Mouse (Mus musculus) midbrain, embryonic 14.5 days (tissue): Measurements from ENCODE around the gene Tnfaip6. TPM values are rescaled to one million over a fixed set of nuclear protein-coding genes. Genes with fewer than 3 reads are reported as not detected.

Experiments used
- ATAC-seq: fragments of 200-750 bp; cut with Nextera tagmentation; 2 replicates; pipeline ENCODE4 v1.8.0; 2017; ENCODE audit warnings: moderate number of reproducible peaks, moderate library complexity; ENCODE audit not compliant: low FRiP score, low TSS enrichment
- DNase-seq: peaks from one replicate; pipeline ENCODE4 v3.0.0-alpha.2; 2015
- H3K27ac ChIP-seq: fragments of 300-500 bp; sonication (generic); replicated peaks from 2 replicates; pipeline ENCODE4 v1.5.1; 2014; ENCODE audit warnings: mild to moderate bottlenecking, low read depth, low read length, moderate library complexity
- H3K27me3 ChIP-seq: fragments of 300-500 bp; sonication (generic); 2 replicates; pipeline ENCODE4 v1.6.1; 2014; ENCODE audit warnings: low read length, control low read depth, mixed read lengths; ENCODE audit not compliant: control insufficient read depth, insufficient read depth
- H3K36me3 ChIP-seq: fragments of 300-500 bp; sonication (generic); 2 replicates; pipeline ENCODE4 v1.6.1; 2014; ENCODE audit warnings: low read length, control low read depth; ENCODE audit not compliant: control insufficient read depth, insufficient read depth
- H3K4me1 ChIP-seq: fragments of 300-500 bp; sonication (generic); 2 replicates; pipeline ENCODE4 v1.6.1; 2014; ENCODE audit warnings: mild to moderate bottlenecking, antibody characterized with exemption, low read length, control low read depth; ENCODE audit not compliant: control insufficient read depth, insufficient read depth
- H3K4me2 ChIP-seq: fragments of 300-500 bp; sonication (generic); 2 replicates; pipeline ENCODE4 v1.6.1; 2014; ENCODE audit warnings: mild to moderate bottlenecking, low read length, moderate library complexity
- H3K4me3 ChIP-seq: fragments of 300-500 bp; sonication (generic); replicated peaks from 2 replicates; pipeline ENCODE4 v1.5.1; 2014; ENCODE audit warnings: low read depth, low read length
- H3K9ac ChIP-seq: fragments of 300-500 bp; sonication (generic); replicated peaks from 2 replicates; pipeline ENCODE4 v1.6.1; 2014; ENCODE audit warnings: mild to moderate bottlenecking, low read length, moderate library complexity
- H3K9me3 ChIP-seq: fragments of 300-500 bp; sonication (generic); 2 replicates; pipeline ENCODE4 v1.6.1; 2016; ENCODE audit warnings: low read length, control low read depth, mixed read lengths; ENCODE audit not compliant: control insufficient read depth
- WGBS: fragments of 180-500 bp; shearing (Covaris S2); extraction: QIAGEN DNeasy Blood & Tissue Kit; methylation state at CpG from one replicate; pipeline ENCODE4 v1.1.7; 2014; 5-methylcytosine and 5-hydroxymethylcytosine counted together
- polyA plus RNA-seq: library from polyadenylated mRNA; unstranded; fragments of >200 nt; fragmentation: Nextera tagmentation; extraction: Ambion mirVana; gene quantifications from 2 replicates; pipeline ENCODE4 v1.2.1, GENCODE M21; 2014

Gene Tnfaip6
- polyA plus RNA-seq, 1 experiment from 2014 or later: 3.9 TPM

DNA sequence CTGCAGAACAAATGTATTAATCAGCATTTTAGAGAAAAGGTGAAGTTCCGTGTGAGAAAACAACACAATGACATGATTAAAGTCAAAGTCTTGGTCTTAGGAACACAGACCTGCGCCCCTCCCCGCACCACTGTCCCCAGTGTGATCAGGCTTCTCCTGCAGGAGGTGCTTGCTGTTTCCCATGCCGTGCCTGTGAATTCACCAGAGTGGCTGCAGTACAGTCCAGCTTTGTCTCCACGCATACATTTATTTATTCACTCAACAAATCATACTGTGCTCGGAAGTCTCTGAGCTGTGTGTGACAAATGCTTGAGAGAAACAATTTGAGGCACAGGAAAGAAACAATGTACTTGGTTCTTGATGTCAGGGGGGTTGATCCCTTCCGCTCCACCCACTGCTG lies 21.4 kb upstream of the Tnfaip6 start:
- WGBS: 22% methylated on average over 7 of the region's 7 CpGs
- Histone ChIP-seq H3K27me3 (no peaks in the 10 kb centered on the region), H3K36me3 (no peaks in the 10 kb centered on the region), H3K9me3 (no peaks in the 10 kb centered on the region), H3K27ac (no peak overlapping the region), H3K4me3 (no peak overlapping the region), H3K4me2 (0 out of 2 replicates have a peak overlapping the region, but pooled peaks have one; percentile 8), H3K4me1 (no peaks in the 10 kb centered on the region), H3K9ac (no peak overlapping the region)
- ATAC-seq (no peak), DNase-seq (peak; percentile 14)

DNA sequence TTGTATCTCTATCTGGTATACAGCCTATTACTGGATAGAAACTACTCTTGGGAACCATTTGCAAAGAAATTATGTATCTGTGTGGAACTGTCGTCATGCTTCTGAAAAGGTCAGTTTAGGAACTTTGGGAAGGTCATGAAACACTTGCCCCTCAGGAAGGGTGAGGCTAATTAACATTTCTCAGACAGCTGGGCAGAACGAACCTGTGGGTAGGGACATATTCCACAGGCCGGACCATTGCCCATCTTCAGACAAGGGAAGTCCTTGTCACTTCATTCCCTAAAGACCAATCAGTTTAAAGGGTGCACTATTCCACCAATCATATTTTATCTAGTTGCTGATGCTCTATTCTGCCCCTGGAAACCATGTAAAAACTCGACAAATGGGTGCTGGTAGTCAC lies 10.7 kb upstream of the Tnfaip6 start:
- Histone ChIP-seq H3K27ac (no peak overlapping the region), H3K4me2 (no peak overlapping the region), H3K9me3 (no peaks in the 10 kb centered on the region), H3K27me3 (no peaks in the 10 kb centered on the region), H3K9ac (no peak overlapping the region), H3K4me3 (no peak overlapping the region), H3K4me1 (no peaks in the 10 kb centered on the region), H3K36me3 (no peaks in the 10 kb centered on the region)
- DNase-seq: no peak
- no peak for ATAC-seq
- 86% methylated on average over 4 of the region's 4 CpGs for WGBS

DNA sequence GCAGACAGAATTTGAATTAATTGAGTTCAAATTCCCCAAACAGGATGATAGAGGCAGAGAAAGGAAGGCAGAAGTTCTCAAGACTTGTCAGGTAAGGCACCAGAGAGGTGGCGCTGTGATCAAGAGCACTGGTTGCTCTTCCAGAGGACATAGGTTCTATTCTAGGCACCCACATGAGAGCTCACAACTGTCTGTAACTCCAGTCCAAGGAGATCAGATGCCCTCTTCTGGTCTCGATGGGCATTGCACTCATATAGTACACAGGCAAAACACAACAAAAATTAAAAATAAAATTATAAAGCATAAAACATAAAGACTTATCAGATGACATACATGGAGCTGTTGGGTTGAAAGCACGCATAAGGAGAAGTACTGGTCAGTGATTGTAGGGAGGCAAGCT lies 8.4 kb upstream of the Tnfaip6 start:
- H3K4me2 ChIP-seq: no peak overlapping the region
- 91% methylated on average over 3 of the region's 3 CpGs for WGBS
- no peaks in the 10 kb centered on the region for H3K4me1 ChIP-seq
- H3K9ac ChIP-seq: no peak overlapping the region
- H3K27me3 ChIP-seq: no peaks in the 10 kb centered on the region
- ATAC-seq (no peak), DNase-seq (no peak)
- H3K36me3 ChIP-seq: no peaks in the 10 kb centered on the region
- no peak overlapping the region for H3K27ac ChIP-seq
- no peak overlapping the region for H3K4me3 ChIP-seq
- H3K9me3 ChIP-seq: no peaks in the 10 kb centered on the region

DNA sequence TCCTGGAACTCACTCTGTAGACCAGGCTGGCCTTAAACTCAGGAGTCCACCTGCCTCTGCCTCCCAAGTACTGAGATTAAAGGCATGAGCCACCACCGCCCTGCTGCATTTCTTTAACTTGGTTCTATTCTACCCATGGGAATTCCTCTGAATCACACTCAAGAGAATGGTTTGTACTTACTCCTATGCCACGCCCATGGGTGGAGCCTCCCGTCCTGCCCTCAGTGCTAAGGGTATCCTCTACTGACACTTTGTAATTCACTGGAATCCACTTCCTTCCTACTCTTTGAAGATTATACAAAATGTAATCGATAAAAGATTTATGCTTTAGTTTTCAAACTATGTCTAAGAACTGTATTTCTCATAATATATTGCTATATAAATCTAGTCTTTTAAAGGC lies 6.3 kb upstream of the Tnfaip6 start:
- no peak overlapping the region for H3K4me3 ChIP-seq
- no peak for ATAC-seq
- H3K9me3 ChIP-seq: no peaks in the 10 kb centered on the region
- H3K4me2 ChIP-seq: no peak overlapping the region
- H3K4me1 ChIP-seq: no peaks in the 10 kb centered on the region
- H3K27me3 ChIP-seq: no peaks in the 10 kb centered on the region
- no peaks in the 10 kb centered on the region for H3K36me3 ChIP-seq
- no peak for DNase-seq
- H3K9ac ChIP-seq: no peak overlapping the region
- no peak overlapping the region for H3K27ac ChIP-seq
- WGBS: 90% methylated on average over 4 of the region's 4 CpGs

DNA sequence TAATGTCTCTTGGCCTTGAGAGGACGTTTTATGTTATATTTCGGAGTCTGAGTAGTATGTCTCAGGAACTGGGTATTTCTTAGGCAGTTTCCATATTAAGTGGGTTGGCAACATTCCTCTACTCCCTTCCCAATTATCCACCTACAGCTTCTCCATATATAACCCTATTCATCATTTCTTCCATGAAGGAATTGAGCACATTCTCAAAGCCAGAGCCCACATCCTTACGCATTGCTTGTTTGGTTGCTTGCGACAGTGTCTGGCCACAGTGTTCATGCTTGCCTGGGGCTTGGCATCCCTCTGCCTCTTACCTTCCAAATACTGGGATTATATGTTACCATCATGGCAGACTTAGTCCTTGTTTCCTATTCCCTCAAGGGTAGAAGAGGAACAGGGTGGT lies 3.2 kb upstream of the Tnfaip6 start:
- ATAC-seq (no peak), DNase-seq (no peak)
- Histone ChIP-seq H3K4me1 (0 out of 2 replicates have a peak, but pooled peaks cover 5% of the 10 kb centered on the region), H3K9me3 (no peaks in the 10 kb centered on the region), H3K27me3 (no peaks in the 10 kb centered on the region), H3K36me3 (no peaks in the 10 kb centered on the region), H3K9ac (no peak overlapping the region), H3K27ac (no peak overlapping the region), H3K4me2 (no peak overlapping the region), H3K4me3 (no peak overlapping the region)
- WGBS: 91% methylated on average over 4 of the region's 4 CpGs

DNA sequence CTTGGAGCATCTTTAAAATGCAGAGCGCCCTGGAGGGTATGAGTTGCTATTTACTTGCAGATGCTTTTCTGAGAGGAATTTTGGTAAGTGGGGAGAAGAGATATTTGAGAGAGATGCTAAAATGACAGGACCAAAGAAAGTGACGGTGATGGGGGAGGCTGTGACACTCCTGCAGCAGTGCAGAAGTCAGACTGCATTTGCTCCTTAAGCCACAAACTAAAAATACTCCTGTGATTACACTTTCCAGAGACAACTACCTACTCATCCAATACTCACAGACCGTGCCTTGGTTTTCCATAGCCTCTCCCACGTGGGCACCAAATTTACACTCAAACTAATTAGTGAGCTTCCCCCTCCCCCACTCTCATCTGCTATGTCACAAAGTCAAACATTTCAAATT lies 2.7 kb upstream of the Tnfaip6 start:
- no peaks in the 10 kb centered on the region for H3K27me3 ChIP-seq
- no peak overlapping the region for H3K4me2 ChIP-seq
- WGBS: 77% methylated on average over 4 of the region's 4 CpGs
- ATAC-seq (no peak), DNase-seq (no peak)
- H3K4me3 ChIP-seq: no peak overlapping the region
- H3K27ac ChIP-seq: no peak overlapping the region
- H3K36me3 ChIP-seq: no peaks in the 10 kb centered on the region
- H3K4me1 ChIP-seq: 0 out of 2 replicates have a peak, but pooled peaks cover 5% of the 10 kb centered on the region
- no peaks in the 10 kb centered on the region for H3K9me3 ChIP-seq
- no peak overlapping the region for H3K9ac ChIP-seq

DNA sequence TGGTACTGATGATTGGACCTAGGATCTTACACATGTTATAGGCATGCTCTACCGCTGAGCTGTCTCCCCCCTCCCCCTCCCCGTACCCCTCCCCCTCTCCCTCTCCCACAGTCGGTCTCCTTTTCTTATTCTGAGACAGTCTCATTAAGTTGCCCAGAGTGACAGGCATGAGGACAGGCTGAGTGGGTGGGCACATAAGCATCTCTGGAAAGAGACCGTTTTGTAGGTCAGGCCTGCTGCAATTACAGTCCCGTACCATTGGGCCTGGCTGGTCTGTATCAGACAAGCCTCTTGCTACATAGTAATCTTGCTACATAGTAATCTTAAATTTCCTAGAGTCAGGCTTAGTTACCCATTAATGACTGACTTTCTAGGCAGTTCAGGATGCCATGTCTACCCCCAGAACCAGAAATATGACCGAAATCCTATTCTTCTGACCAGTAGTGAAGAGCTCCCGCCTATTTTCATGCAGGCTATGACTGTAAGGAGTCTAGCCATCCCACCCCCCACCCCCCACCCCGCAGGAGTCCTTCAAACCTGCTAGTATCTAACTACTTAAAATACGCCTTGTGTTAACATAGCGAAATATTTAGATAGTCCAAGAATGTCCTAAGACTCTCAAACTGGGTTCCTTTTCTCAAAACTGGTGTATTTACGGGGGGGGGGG lies 747 bp upstream of the Tnfaip6 start:
- Histone ChIP-seq H3K4me2 (peak overlapping the region; percentile 57), H3K9me3 (no peaks in the 10 kb centered on the region), H3K27ac (no peak overlapping the region), H3K9ac (no peak overlapping the region), H3K4me3 (no peak overlapping the region), H3K4me1 (0 out of 2 replicates have a peak, but pooled peaks cover 5% of the 10 kb centered on the region), H3K36me3 (no peaks in the 10 kb centered on the region), H3K27me3 (no peaks in the 10 kb centered on the region)
- ATAC-seq (peak; percentile 40; the same call in 1 of the 2 replicates), DNase-seq (no peak)
- 32% methylated on average over 10 of the region's 11 CpGs for WGBS

DNA sequence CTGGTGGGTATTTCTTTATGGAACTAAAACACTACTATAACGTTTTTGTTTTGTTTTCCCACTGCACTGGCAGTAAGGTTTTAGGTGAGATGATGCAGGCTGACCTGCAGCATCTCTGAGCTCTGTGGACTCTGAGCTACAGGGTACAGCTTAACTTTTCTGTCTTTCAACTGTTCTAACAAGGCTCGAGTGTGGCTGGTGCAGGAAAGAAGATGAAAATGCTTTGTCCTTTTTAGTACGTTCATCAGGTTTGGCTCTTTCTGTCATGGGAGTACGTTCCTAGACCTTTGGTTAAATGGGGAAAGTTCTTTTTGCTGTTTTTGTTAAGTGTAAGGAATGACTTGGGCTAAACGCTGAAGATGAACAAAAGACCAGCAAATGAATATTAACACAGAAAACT lies 749 bp downstream of the Tnfaip6 start:
- ATAC-seq: no peak
- no peak for DNase-seq
- no peaks in the 10 kb centered on the region for H3K9me3 ChIP-seq
- no peak overlapping the region for H3K27ac ChIP-seq
- 0 out of 2 replicates have a peak, but pooled peaks cover 5% of the 10 kb centered on the region for H3K4me1 ChIP-seq
- peak overlapping the region; percentile 36; the same call in 1 of the 2 replicates for H3K4me3 ChIP-seq
- H3K27me3 ChIP-seq: no peaks in the 10 kb centered on the region
- H3K9ac ChIP-seq: no peak overlapping the region; the same call in 1 of the 2 replicates
- WGBS: 27% methylated on average over 5 of the region's 5 CpGs
- H3K4me2 ChIP-seq: peak overlapping the region; percentile 57
- no peaks in the 10 kb centered on the region for H3K36me3 ChIP-seq

DNA sequence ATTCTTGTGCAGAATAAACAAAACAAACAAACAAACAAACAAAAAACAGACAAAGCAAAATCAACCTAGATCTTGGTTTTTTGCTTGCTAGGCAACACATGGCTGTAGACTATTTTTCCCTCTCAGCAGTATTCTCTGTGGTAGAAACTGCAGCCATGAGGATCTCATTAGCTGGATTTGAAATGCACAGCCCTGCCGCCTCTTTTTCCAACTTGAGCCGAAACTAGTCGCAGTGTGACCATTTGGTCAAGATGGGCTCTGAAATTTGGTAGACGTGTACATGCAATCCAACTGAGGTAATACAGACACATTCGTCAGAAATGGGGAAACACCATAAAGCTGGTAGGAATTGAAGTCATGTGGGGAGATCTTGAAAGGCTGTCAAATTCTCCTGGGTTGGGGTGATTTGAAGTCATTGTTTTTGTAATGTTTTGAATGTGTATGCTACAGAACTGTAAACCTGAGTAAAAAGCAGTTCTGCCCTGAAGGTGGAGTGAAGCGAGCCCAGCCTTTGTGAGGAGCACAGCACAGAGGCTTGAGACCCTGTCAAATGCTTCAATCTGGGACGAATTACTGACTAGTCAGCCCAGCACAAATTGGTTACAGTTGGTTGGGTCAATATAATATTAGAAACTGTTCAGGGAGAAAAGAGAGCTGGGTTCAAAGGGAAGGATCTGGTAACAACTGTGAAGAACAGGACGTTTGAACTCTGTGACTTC lies 1.4 kb downstream of the Tnfaip6 start:
- DNase-seq: no peak

More for the DNA sequence above, 1.4 kb downstream of the Tnfaip6 start:
- whole genome bisulfite sequencing: 37% methylated on average over 8 of the region's 8 CpGs
- Histone ChIP-seq H3K9ac (no peak overlapping the region), H3K4me2 (peak overlapping the region; percentile 57), H3K27ac (no peak overlapping the region), H3K9me3 (no peaks in the 10 kb centered on the region), H3K4me1 (0 out of 2 replicates have a peak, but pooled peaks cover 5% of the 10 kb centered on the region), H3K4me3 (no peak overlapping the region), H3K27me3 (no peaks in the 10 kb centered on the region), H3K36me3 (no peaks in the 10 kb centered on the region)
- ATAC-seq: no peak
